Mouse (Mus musculus) heart, embryonic 16.5 days (tissue): Measurements from ENCODE around the gene Hist1h2ba. TPM values are rescaled to one million over a fixed set of nuclear protein-coding genes. Genes with fewer than 3 reads are reported as not detected.

ENCODE experiments used
- ATAC-seq: fragments of 200-750 bp; cut with Nextera tagmentation; replicated peaks from 2 replicates; pipeline ENCODE4 v1.8.0; 2017; ENCODE audit warnings: moderate number of reproducible peaks; ENCODE audit not compliant: insufficient read depth, low FRiP score; ENCODE audit errors: extremely low read depth
- H3K27ac ChIP-seq: fragments of 300-500 bp; sonication (generic); 2 replicates; pipeline ENCODE4 v1.5.1; 2014; ENCODE audit warnings: mild to moderate bottlenecking, low read length, control low read depth, moderate library complexity
- H3K27me3 ChIP-seq: fragments of 300-500 bp; sonication (generic); 2 replicates; pipeline ENCODE4 v1.6.1; 2014; ENCODE audit warnings: low read length, mixed read lengths; ENCODE audit not compliant: control insufficient read depth, insufficient read depth
- H3K36me3 ChIP-seq: fragments of 300-500 bp; sonication (generic); 2 replicates; pipeline ENCODE4 v1.6.1; 2014; ENCODE audit not compliant: control insufficient read depth, insufficient read depth
- H3K4me1 ChIP-seq: fragments of 300-500 bp; sonication (generic); 2 replicates; pipeline ENCODE4 v1.6.1; 2014; ENCODE audit warnings: low read length, mixed read lengths; ENCODE audit not compliant: control insufficient read depth, insufficient read depth
- H3K4me2 ChIP-seq: fragments of 300-500 bp; sonication (generic); 2 replicates; pipeline ENCODE4 v1.6.1; 2014; ENCODE audit warnings: low read depth, mild to moderate bottlenecking, control low read depth, low read length
- H3K4me3 ChIP-seq: fragments of 300-500 bp; sonication (generic); 2 replicates; pipeline ENCODE4 v1.5.1; 2014; ENCODE audit warnings: mild to moderate bottlenecking, control low read depth, low read length
- H3K9ac ChIP-seq: fragments of 300-500 bp; sonication (generic); 2 replicates; pipeline ENCODE4 v1.6.1; 2014; ENCODE audit warnings: low read length, control low read depth
- H3K9me3 ChIP-seq: fragments of 300-500 bp; sonication (generic); replicated peaks from 2 replicates; pipeline ENCODE4 v1.6.1; 2016; ENCODE audit warnings: low read length; ENCODE audit not compliant: control insufficient read depth
- WGBS: fragments of 180-500 bp; shearing (Covaris S2); extraction: QIAGEN DNeasy Blood & Tissue Kit; methylation state at CpG from one replicate; pipeline ENCODE4 v1.1.7; 2014; 5-methylcytosine and 5-hydroxymethylcytosine counted together
- polyA plus RNA-seq: library from polyadenylated mRNA; unstranded; fragments of >200 nt; fragmentation: Nextera tagmentation; extraction: Ambion mirVana; gene quantifications from 2 replicates; pipeline ENCODE4 v1.2.1, GENCODE M21; 2015

Hist1h2ba gene
- not detected in 2 replicates for polyA plus RNA-seq

- no peaks in the 10 kb centered on the region for H3K27me3 ChIP-seq
- 91% methylated on average over 31 of the region's 39 CpGs for WGBS
- no peak within 1 kb of the TSS for H3K27ac ChIP-seq
- no peaks in the 10 kb centered on the region for H3K4me1 ChIP-seq
- no peak for ATAC-seq
- H3K4me2 ChIP-seq, result no peak within 1 kb of the TSS
- H3K9ac ChIP-seq, result no peak within 1 kb of the TSS
- H3K36me3 ChIP-seq, result no peaks in the 10 kb centered on the region
- no peak within 1 kb of the TSS for H3K4me3 ChIP-seq
- H3K9me3 ChIP-seq, result no peaks in the 10 kb centered on the region
Measured at GRCm38 (mm10) chr13:23933421-23934210, at the start of gene Hist1h2ba. TSS of gene Hist1h2ba (minus strand) at chr13:23934156.

- no peaks in the 10 kb centered on the region for H3K27me3 ChIP-seq
- H3K4me2 ChIP-seq, result no peak overlapping the region
- H3K27ac ChIP-seq, result no peak overlapping the region
- H3K9me3 ChIP-seq, result no peaks in the 10 kb centered on the region
- no peaks in the 10 kb centered on the region for H3K4me1 ChIP-seq
- no peak overlapping the region for H3K9ac ChIP-seq
- 50% methylated on average over 5 of the region's 5 CpGs for WGBS
- no peak for ATAC-seq
- H3K36me3 ChIP-seq, result no peaks in the 10 kb centered on the region
- H3K4me3 ChIP-seq, result no peak overlapping the region
Measured at GRCm38 (mm10) chr13:23972271-23972670, 38.3 kb upstream of the Hist1h2ba start.

GRCm38 (mm10) chr13:23971870-23972269 is 37.9 kb upstream of the Hist1h2ba start:
- H3K9me3 ChIP-seq, result no peaks in the 10 kb centered on the region
- no peaks in the 10 kb centered on the region for H3K36me3 ChIP-seq
- no peak overlapping the region for H3K4me3 ChIP-seq
- 59% methylated on average over 2 of the region's 2 CpGs for WGBS
- no peak for ATAC-seq
- H3K27ac ChIP-seq, result no peak overlapping the region
- no peaks in the 10 kb centered on the region for H3K27me3 ChIP-seq
- H3K9ac ChIP-seq, result no peak overlapping the region
- no peak overlapping the region for H3K4me2 ChIP-seq
- H3K4me1 ChIP-seq, result no peaks in the 10 kb centered on the region

- H3K27me3 ChIP-seq, result no peaks in the 10 kb centered on the region
- H3K4me2 ChIP-seq, result no peak overlapping the region
- no peaks in the 10 kb centered on the region for H3K36me3 ChIP-seq
- H3K27ac ChIP-seq, result no peak overlapping the region
- H3K9me3 ChIP-seq, result no peaks in the 10 kb centered on the region
- H3K4me1 ChIP-seq, result no peaks in the 10 kb centered on the region
- no peak overlapping the region for H3K9ac ChIP-seq
- WGBS, result 62% methylated on average over 2 of the region's 2 CpGs
- ATAC-seq, result no peak
- H3K4me3 ChIP-seq, result no peak overlapping the region
Measured at GRCm38 (mm10) chr13:23964909-23965308, 31.0 kb upstream of the Hist1h2ba start.

GRCm38 (mm10) chr13:23959776-23960175 is 25.8 kb upstream of the Hist1h2ba start:
- Histone ChIP-seq H3K9ac (no peak overlapping the region), H3K27ac (no peak overlapping the region), H3K36me3 (no peaks in the 10 kb centered on the region), H3K9me3 (no peaks in the 10 kb centered on the region), H3K4me3 (no peak overlapping the region), H3K4me1 (no peaks in the 10 kb centered on the region), H3K4me2 (no peak overlapping the region), H3K27me3 (no peaks in the 10 kb centered on the region)
- WGBS, result 15% methylated on average over 2 of the region's 2 CpGs
- ATAC-seq, result no peak

- ATAC-seq, result no peak
- H3K27me3 ChIP-seq, result no peaks in the 10 kb centered on the region
Measured at GRCm38 (mm10) chr13:23950928-23951327, 17.0 kb upstream of the Hist1h2ba start.

GRCm38 (mm10) chr13:23949484-23950246 is 15.7 kb upstream of the Hist1h2ba start:
- ATAC-seq, result no peak
- H3K4me1 ChIP-seq, result no peaks in the 10 kb centered on the region
- no peak overlapping the region for H3K9ac ChIP-seq
- H3K27me3 ChIP-seq, result no peaks in the 10 kb centered on the region
- no peaks in the 10 kb centered on the region for H3K36me3 ChIP-seq
- no peak overlapping the region for H3K27ac ChIP-seq
- H3K4me3 ChIP-seq, result no peak overlapping the region
- no peak overlapping the region for H3K4me2 ChIP-seq
- no peaks in the 10 kb centered on the region for H3K9me3 ChIP-seq
- 72% methylated on average over 14 of the region's 14 CpGs for WGBS

More at GRCm38 (mm10) chr13:23950928-23951327, 17.0 kb upstream of the Hist1h2ba start:
- H3K9me3 ChIP-seq, result no peaks in the 10 kb centered on the region
- no peak overlapping the region for H3K4me3 ChIP-seq
- H3K9ac ChIP-seq, result no peak overlapping the region
- no peak overlapping the region for H3K27ac ChIP-seq
- no peak overlapping the region for H3K4me2 ChIP-seq
- H3K36me3 ChIP-seq, result no peaks in the 10 kb centered on the region
- WGBS, result 48% methylated on average over 3 of the region's 3 CpGs
- no peaks in the 10 kb centered on the region for H3K4me1 ChIP-seq

GRCm38 (mm10) chr13:23946254-23946653 is 12.3 kb upstream of the Hist1h2ba start:
- Histone ChIP-seq H3K27me3 (no peaks in the 10 kb centered on the region), H3K27ac (no peak overlapping the region), H3K9ac (no peak overlapping the region), H3K4me2 (no peak overlapping the region), H3K4me3 (no peak overlapping the region), H3K36me3 (no peaks in the 10 kb centered on the region), H3K4me1 (no peaks in the 10 kb centered on the region), H3K9me3 (no peaks in the 10 kb centered on the region)
- WGBS, result 52% methylated on average over 2 of the region's 2 CpGs
- no peak for ATAC-seq

- no peaks in the 10 kb centered on the region for H3K36me3 ChIP-seq
- WGBS, result 55% methylated on average over 2 of the region's 2 CpGs
- no peak overlapping the region for H3K4me3 ChIP-seq
- H3K4me2 ChIP-seq, result no peak overlapping the region
- H3K9ac ChIP-seq, result no peak overlapping the region
- no peak overlapping the region for H3K27ac ChIP-seq
- no peaks in the 10 kb centered on the region for H3K9me3 ChIP-seq
- no peaks in the 10 kb centered on the region for H3K27me3 ChIP-seq
- ATAC-seq, result no peak
- no peaks in the 10 kb centered on the region for H3K4me1 ChIP-seq
Measured at GRCm38 (mm10) chr13:23942861-23943260, 8.9 kb upstream of the Hist1h2ba start.
